Mouse (Mus musculus): ENCODE data around the gene Epha6.

The Epha6 gene

GRCm38 (mm10) chr16:60605061-60605831 is at the start of gene Epha6:
Gene Epha6 (minus strand): TSS chr16:60605531.
- no peak for DNase-seq

DNA sequence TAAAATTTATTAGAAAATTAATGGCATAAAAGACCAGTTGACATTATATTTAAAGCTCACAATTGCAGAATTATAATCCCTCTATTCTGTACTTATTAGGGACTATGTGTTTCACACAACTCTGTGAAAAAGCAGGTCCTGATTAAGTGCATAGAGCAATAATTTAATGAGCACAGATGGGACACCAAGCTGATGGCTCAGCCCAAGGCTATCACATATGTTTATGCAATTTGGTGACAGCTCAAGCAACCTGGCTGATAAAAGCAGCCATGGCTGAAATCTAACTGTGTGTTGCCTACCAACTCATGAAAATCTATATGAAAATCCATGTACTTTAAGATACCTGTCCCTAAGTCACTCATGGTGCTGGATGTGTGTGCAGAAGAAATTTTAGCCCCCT is 46.4 kb upstream of the Epha6 start:
- no peak for DNase-seq

GRCm38 (mm10) chr16:60628091-60628490 is 22.8 kb upstream of the Epha6 start:
- DNase-seq: no peak

- DNase-seq: no peak
Observed at GRCm38 (mm10) chr16:60605832-60606583, 677 bp upstream of the Epha6 start.

GRCm38 (mm10) chr16:60604613-60605012 is 718 bp downstream of the Epha6 start:
- DNase-seq: no peak

GRCm38 (mm10) chr16:60585322-60585721 is 20.0 kb downstream of the Epha6 start:
- DNase-seq: no peak

DNA sequence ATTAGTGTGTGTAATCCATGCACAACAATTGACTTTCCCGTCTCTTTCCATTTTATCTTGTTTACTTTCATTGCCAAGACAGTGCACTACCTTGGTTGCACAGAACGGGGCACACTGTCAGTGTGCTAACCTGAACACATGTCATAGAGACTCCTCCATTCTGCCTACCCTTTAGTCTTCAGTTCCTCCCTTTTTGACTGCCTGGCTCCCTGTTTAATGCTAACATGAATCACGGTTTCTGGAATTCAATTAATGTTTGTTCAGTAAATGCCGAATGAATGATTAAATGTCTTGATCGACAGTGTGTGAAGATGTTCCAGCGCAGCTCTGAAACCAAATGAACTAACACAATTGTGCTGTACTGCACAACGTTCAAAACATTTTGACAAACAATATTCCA is 20.6 kb downstream of the Epha6 start:
- no peak for DNase-seq

DNA sequence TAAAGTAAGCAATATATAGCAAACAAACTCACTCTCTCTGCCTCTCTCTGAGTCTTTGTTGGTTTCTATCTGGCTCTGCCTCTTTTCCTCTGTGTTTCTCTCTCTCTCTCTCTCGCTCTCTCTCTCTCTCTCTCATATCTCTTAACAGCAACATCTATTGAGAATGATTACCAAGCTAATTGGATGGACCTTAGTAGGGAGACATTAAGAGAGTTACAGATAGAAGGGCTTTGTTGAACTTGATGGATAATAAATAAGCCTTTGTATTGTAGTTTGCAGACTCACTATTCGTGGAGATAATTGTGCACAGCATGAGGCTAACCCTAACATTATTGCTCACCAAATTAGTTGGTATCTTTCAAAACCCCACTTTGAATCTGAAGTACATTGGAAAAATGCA is 34.8 kb downstream of the Epha6 start:
- DNase-seq: no peak

GRCm38 (mm10) chr16:60544385-60544784 is 60.9 kb downstream of the Epha6 start:
- DNase-seq: no peak

- DNase-seq: no peak
Observed at GRCm38 (mm10) chr16:60538233-60538632, 67.1 kb downstream of the Epha6 start.

GRCm38 (mm10) chr16:60509707-60510106 is 95.6 kb downstream of the Epha6 start:
- no peak for DNase-seq

- DNase-seq: no peak
Observed at GRCm38 (mm10) chr16:60499567-60499966, 105.8 kb downstream of the Epha6 start.

- DNase-seq: no peak
Observed at GRCm38 (mm10) chr16:60475776-60476175, 129.6 kb downstream of the Epha6 start.

GRCm38 (mm10) chr16:60468200-60468785 is 137.0 kb downstream of the Epha6 start:
- DNase-seq: no peak

DNA sequence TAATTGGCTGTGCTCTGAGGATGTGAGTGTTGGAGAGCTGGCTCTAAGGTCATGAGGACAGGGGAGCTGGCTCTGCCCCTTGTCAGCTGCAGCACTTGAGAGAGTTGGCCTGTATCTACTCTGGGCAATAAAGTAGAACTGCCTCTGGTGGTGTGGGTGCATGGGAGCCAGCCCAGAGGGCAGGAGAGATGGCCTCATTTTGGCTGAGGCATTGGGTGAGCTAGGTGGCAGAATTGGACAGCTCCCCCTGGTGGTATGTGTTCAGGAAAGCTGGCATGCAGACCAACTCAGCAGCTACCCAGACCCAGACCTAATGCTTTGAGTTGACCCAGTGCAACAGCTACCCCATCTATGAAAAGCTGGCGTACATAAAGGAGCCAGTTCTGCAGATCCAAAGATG is 170.0 kb downstream of the Epha6 start:
- DNase-seq: no peak

- no peak for DNase-seq
Observed at GRCm38 (mm10) chr16:60434241-60434640, 171.1 kb downstream of the Epha6 start.

DNA sequence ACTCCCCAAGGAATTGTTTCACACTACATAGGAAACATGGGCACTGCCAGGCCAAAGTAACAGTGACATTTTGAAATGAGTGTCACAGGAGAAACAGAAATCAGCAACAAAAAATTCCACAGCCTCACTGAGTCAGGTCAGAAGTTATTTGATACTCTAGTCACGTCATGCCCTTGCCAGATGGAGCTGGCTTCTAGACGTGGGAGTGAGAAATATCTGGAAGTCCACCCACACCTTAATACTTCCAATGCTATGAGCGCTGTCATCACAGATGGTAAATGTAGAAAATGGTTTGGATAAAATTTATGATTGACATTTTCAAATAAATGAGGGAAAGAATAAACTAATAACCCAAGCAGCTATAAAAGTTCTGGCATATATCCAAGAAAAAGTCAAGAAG is 210.0 kb downstream of the Epha6 start:
- DNase-seq: no peak

DNA sequence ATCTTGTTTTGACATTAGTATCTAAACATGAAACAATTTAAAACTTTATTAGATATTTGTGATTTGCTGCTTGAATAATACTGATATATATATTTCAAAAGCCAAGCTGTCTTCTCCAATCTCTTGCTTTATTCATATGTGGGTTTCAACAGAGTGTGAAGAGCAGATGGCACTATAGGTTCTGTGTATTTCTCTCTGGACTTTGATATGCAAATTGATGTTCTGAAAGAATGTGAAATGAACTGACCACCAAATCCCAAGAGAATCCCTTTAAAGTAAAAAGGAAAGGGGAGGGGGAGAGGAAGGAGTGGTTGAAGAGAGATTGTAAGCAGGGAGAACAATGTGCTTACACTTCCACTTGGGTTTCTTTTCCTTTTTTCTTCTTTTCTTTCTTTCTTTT is 212.4 kb downstream of the Epha6 start:
- no peak for DNase-seq

DNA sequence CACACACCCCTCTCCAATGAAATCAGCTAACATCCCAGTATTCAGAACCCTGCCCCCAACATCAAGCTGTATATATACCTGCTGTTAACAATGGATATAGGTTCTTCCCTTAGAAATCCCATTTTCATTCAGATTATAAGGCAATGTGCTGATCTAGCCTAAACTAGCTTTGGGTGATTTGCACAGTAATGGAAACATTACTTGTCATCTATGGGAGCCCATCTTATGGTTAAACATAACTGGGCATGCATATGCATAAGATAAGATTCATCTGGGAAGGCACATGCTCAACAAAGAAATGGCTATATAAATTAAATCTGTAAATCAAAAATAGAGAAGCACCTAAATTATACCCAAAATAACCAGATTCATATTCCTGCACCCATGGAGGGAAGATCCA is 230.2 kb downstream of the Epha6 start:
- no peak for DNase-seq

DNA sequence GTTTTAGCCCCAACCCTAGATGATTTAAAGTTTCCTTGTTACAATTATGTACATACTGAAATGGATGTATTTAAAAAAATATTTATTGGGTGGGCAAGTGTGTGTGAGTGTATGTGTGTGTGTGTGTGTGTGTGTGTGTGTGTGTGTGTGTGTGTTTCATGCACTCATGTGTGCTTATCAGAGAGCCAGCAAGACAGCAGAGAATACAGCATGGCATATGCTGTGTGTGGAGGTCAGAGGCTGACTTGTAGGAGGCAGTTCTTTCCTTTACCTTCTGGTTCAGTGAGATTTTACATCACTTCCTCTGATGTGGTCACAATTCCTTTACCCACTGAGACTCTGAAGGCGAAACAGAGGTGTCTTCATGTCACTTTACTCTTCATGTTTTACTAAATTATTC is 321.4 kb downstream of the Epha6 start:
- DNase-seq: no peak

DNA sequence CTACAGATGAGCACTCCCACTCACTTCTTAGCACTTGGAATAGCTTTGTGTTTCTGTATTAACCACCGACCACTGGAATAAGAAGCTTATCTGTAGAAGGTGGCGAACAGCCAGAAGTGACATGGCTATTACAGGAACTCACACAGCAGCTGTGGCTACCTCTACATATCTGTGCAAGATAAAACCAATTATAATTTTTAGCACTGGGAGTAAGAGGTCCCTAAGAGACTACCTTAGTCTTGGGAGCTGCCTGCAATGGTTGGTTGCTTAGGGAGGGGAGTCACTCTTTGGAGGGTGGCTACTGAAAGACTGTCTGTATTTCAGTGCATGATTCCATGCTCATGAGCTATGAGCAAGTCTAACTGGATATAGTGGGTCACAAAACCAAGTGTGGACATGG is 331.2 kb downstream of the Epha6 start:
- no peak for DNase-seq

DNA sequence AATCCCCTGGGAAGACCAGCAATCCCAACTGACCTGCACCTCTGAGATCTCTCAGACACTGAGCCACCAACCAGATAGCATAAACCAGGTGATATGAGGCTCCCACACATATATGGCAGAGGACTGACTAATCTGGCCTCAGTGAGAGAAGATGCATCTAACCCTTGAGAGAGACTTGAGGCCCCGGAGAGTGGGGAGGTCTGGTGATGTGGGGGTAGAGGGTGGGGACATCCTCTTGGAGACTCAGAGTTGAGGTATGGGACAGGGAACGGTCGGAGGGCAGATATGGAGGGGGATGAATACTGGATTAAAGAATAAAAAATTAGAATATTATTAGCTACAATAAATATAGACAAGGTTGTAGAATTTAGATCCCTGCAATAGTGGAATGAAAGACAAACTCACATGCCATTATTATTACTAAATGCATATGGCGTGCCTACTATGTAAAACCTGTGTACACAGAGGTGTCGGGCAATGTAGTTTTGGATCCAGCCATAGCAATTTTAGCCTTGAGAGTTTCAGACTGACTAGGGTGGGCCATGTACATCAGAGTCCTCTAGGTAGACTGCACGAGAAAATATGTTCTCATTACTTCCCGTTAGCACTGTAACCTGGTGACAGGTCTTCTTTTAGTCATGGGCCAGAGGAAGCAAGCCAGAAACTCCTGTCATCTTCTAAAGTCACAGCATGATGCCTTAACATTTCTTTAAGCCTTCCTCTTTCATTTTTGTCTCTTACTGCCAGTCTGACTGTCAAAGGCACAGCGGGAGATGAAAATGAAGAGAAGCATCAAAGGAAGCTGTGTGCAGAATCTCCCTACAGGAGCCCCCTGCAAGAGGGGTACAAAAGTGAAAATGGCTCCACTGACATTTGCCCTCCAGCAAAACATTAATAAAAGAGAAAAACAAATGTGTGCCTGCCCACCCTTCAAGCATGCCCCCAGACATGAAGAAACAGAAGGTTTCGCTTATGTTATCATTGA is 338.7 kb downstream of the Epha6 start:
- DNase-seq: no peak
